Mouse (Mus musculus) hindbrain, embryonic 10.5 days (tissue): ENCODE results near the gene Pbx2. TPM values are rescaled to one million over a fixed set of nuclear protein-coding genes. Genes with fewer than 3 reads are reported as not detected.

ENCODE experiments used
- DNase-seq: peaks from one replicate; pipeline ENCODE4 v3.0.0-alpha.2; 2017; ENCODE audit warnings: low spot score
- H3K27ac ChIP-seq: fragments of 300-500 bp; sonication (generic); 2 replicates; pipeline ENCODE4 v1.5.1; 2016; ENCODE audit warnings: mild to moderate bottlenecking, moderate library complexity
- H3K27me3 ChIP-seq: fragments of 300-500 bp; sonication (generic); 2 replicates; pipeline ENCODE4 v1.6.1; 2016; ENCODE audit warnings: mild to moderate bottlenecking; ENCODE audit not compliant: poor library complexity, insufficient read depth, severe bottlenecking
- H3K36me3 ChIP-seq: fragments of 300-500 bp; sonication (generic); 2 replicates; pipeline ENCODE4 v1.6.1; 2016; ENCODE audit warnings: mild to moderate bottlenecking, moderate library complexity
- H3K4me1 ChIP-seq: fragments of 300-500 bp; sonication (generic); replicated peaks from 2 replicates; pipeline ENCODE4 v1.6.1; 2016; ENCODE audit warnings: mild to moderate bottlenecking
- H3K4me3 ChIP-seq: fragments of 300-500 bp; sonication (generic); 2 replicates; pipeline ENCODE4 v1.5.1; 2016; ENCODE audit warnings: mild to moderate bottlenecking, moderate library complexity
- H3K9me3 ChIP-seq: fragments of 300-500 bp; sonication (generic); 2 replicates; pipeline ENCODE4 v1.6.1; 2016; ENCODE audit warnings: mild to moderate bottlenecking, moderate library complexity
- WGBS: fragments of 180-500 bp; shearing (Covaris S2); methylation state at CpG from one replicate; pipeline ENCODE4 v1.1.7; 2016; 5-methylcytosine and 5-hydroxymethylcytosine counted together
- polyA plus RNA-seq: library from polyadenylated mRNA; unstranded; fragments of >200 nt; fragmentation: Nextera tagmentation; extraction: Ambion mirVana; gene quantifications from 2 replicates; pipeline ENCODE4 v1.2.1, GENCODE M21; 2016

Pbx2 gene
- polyA plus RNA-seq, 1 experiment from 2014 or later, result 17.7 TPM

- peak; percentile 53 for DNase-seq
- Histone ChIP-seq H3K9me3 (no peaks in the 10 kb centered on the region), H3K4me3 (peak overlapping the region; percentile 87), H3K36me3 (peaks cover 34% of the 10 kb centered on the region), H3K27ac (peak overlapping the region; percentile 99), H3K4me1 (peaks cover 93% of the 10 kb centered on the region), H3K27me3 (no peaks in the 10 kb centered on the region)
- 56% methylated on average over 34 of the region's 34 CpGs for WGBS
Observed at GRCm38 (mm10) chr17:34593752-34594525, 2.9 kb downstream of the Pbx2 start.

- Histone ChIP-seq H3K9me3 (no peaks in the 10 kb centered on the region), H3K36me3 (peaks cover 51% of the 10 kb centered on the region), H3K4me3 (no peak overlapping the region), H3K27me3 (no peaks in the 10 kb centered on the region), H3K27ac (no peak overlapping the region), H3K4me1 (peaks cover 82% of the 10 kb centered on the region)
- 87% methylated on average over 8 of the region's 8 CpGs for WGBS
- DNase-seq, result no peak
Observed at GRCm38 (mm10) chr17:34596098-34596497, 5.0 kb downstream of the Pbx2 start.

- H3K36me3 ChIP-seq, result peaks cover 62% of the 10 kb centered on the region
- no peaks in the 10 kb centered on the region for H3K27me3 ChIP-seq
- DNase-seq, result no peak
- 23% methylated on average over 6 of the region's 6 CpGs for WGBS
- no peaks in the 10 kb centered on the region for H3K9me3 ChIP-seq
- peak within 1 kb of the TSS; percentile 66 for H3K27ac ChIP-seq
- peak within 1 kb of the TSS; percentile 11; the same call in 1 of the 2 replicates for H3K4me3 ChIP-seq
- H3K4me1 ChIP-seq, result peaks cover 80% of the 10 kb centered on the region
Observed at GRCm38 (mm10) chr17:34597566-34598095, 6.6 kb downstream of the Pbx2 start, which contains the start of gene Ager. Ager (plus strand) TSS chr17:34597862.

GRCm38 (mm10) chr17:34599891-34600290 is 8.8 kb downstream of the Pbx2 start:
- 78% methylated on average over 9 of the region's 9 CpGs for WGBS
- H3K36me3 ChIP-seq, result peaks cover 49% of the 10 kb centered on the region
- no peak for DNase-seq
- H3K4me1 ChIP-seq, result peaks cover 68% of the 10 kb centered on the region
- no peak overlapping the region for H3K27ac ChIP-seq
- no peaks in the 10 kb centered on the region for H3K9me3 ChIP-seq
- no peaks in the 10 kb centered on the region for H3K27me3 ChIP-seq
- H3K4me3 ChIP-seq, result 0 out of 2 replicates have a peak overlapping the region, but pooled peaks have one; percentile 18

- no peak for DNase-seq
- no peaks in the 10 kb centered on the region for H3K27me3 ChIP-seq
- H3K4me1 ChIP-seq, result peaks cover 68% of the 10 kb centered on the region
- 88% methylated on average over 12 of the region's 12 CpGs for WGBS
- H3K36me3 ChIP-seq, result peaks cover 30% of the 10 kb centered on the region
- 0 out of 2 replicates have a peak overlapping the region, but pooled peaks have one; percentile 97 for H3K27ac ChIP-seq
- H3K4me3 ChIP-seq, result peak overlapping the region; percentile 100
- H3K9me3 ChIP-seq, result no peaks in the 10 kb centered on the region
Observed at GRCm38 (mm10) chr17:34601796-34602195, 10.7 kb downstream of the Pbx2 start.

GRCm38 (mm10) chr17:34603375-34604060 is 12.5 kb downstream of the Pbx2 start, which contains the start of gene Rnf5:
Rnf5 (minus strand) TSS chr17:34603690.
- WGBS, result under 1% methylated on average over 30 of the region's 30 CpGs
- DNase-seq, result no peak
- Histone ChIP-seq H3K4me3 (peak within 1 kb of the TSS; percentile 100), H3K4me1 (peaks cover 70% of the 10 kb centered on the region), H3K9me3 (no peaks in the 10 kb centered on the region), H3K27ac (peak within 1 kb of the TSS; percentile 97), H3K27me3 (no peaks in the 10 kb centered on the region), H3K36me3 (peaks cover 42% of the 10 kb centered on the region)

GRCm38 (mm10) chr17:34604061-34604508 is 13.0 kb downstream of the Pbx2 start, which contains the start of gene Agpat1:
Agpat1 (plus strand) TSS chr17:34604262.
- no peaks in the 10 kb centered on the region for H3K9me3 ChIP-seq
- under 1% methylated on average over 35 of the region's 35 CpGs for WGBS
- H3K27me3 ChIP-seq, result no peaks in the 10 kb centered on the region
- H3K4me3 ChIP-seq, result peak within 1 kb of the TSS; percentile 100
- peak; percentile 100 for DNase-seq
- H3K4me1 ChIP-seq, result peaks cover 70% of the 10 kb centered on the region
- H3K36me3 ChIP-seq, result peaks cover 46% of the 10 kb centered on the region
- peak within 1 kb of the TSS; percentile 97 for H3K27ac ChIP-seq

GRCm38 (mm10) chr17:34604511-34605237 is 13.6 kb downstream of the Pbx2 start:
- WGBS, result 22% methylated on average over 24 of the region's 24 CpGs
- DNase-seq, result no peak
- peak overlapping the region; percentile 100 for H3K4me3 ChIP-seq

GRCm38 (mm10) chr17:34605609-34606008 is 14.5 kb downstream of the Pbx2 start:
- peak overlapping the region; percentile 97 for H3K27ac ChIP-seq
- peaks cover 43% of the 10 kb centered on the region for H3K36me3 ChIP-seq
- H3K9me3 ChIP-seq, result no peaks in the 10 kb centered on the region
- H3K4me1 ChIP-seq, result peaks cover 61% of the 10 kb centered on the region
- peak overlapping the region; percentile 100 for H3K4me3 ChIP-seq
- 1% methylated on average over 30 of the region's 30 CpGs for WGBS
- DNase-seq, result peak; percentile 95
- no peaks in the 10 kb centered on the region for H3K27me3 ChIP-seq

More at GRCm38 (mm10) chr17:34604511-34605237, 13.6 kb downstream of the Pbx2 start:
- Histone ChIP-seq H3K36me3 (peaks cover 43% of the 10 kb centered on the region), H3K9me3 (no peaks in the 10 kb centered on the region), H3K4me1 (peaks cover 65% of the 10 kb centered on the region), H3K27me3 (no peaks in the 10 kb centered on the region), H3K27ac (peak overlapping the region; percentile 97)

GRCm38 (mm10) chr17:34606186-34607039 is 15.3 kb downstream of the Pbx2 start:
- Histone ChIP-seq H3K4me3 (peak overlapping the region; percentile 100), H3K4me1 (peaks cover 61% of the 10 kb centered on the region), H3K9me3 (no peaks in the 10 kb centered on the region), H3K27me3 (no peaks in the 10 kb centered on the region), H3K36me3 (peaks cover 43% of the 10 kb centered on the region), H3K27ac (peak overlapping the region; percentile 97)
- peak; percentile 56 for DNase-seq
- 17% methylated on average over 32 of the region's 32 CpGs for WGBS

- Histone ChIP-seq H3K4me1 (peaks cover 46% of the 10 kb centered on the region), H3K9me3 (no peaks in the 10 kb centered on the region), H3K36me3 (peaks cover 51% of the 10 kb centered on the region), H3K27me3 (no peaks in the 10 kb centered on the region), H3K27ac (no peak overlapping the region), H3K4me3 (peak overlapping the region; percentile 100; the same call in 1 of the 2 replicates)
- WGBS, result 89% methylated on average over 7 of the region's 7 CpGs
- no peak for DNase-seq
Observed at GRCm38 (mm10) chr17:34607997-34608396, 16.9 kb downstream of the Pbx2 start.
